Mouse (Mus musculus) E14TG2a.4 (cell line): Measurements from ENCODE around the gene Mien1.

Source experiments
- CTCF ChIP-seq: conservative IDR thresholded peaks from 2 replicates; pipeline ENCODE4 v1.5.1; 2014; ENCODE audit warnings: low read length
- NANOG ChIP-seq: IDR thresholded peaks from 2 replicates; pipeline ENCODE4 v1.6.1; 2014; ENCODE audit warnings: borderline replicate concordance, low read length, mixed read lengths

- TF ChIP-seq CTCF (no peak), NANOG (no peak)
These were observed 43.8 kb downstream of the Mien1 start for GRCm38 (mm10) chr11:98395041-98395440.
